Mouse (Mus musculus) adrenal gland (tissue): ENCODE results near the gene Uckl1.

Experiments
- intact Hi-C: fragments of 180-260 bp; cut with DNase I; formaldehyde crosslinking; loops from one replicate; pipeline ENCODE4 v1.15.1; 2025

Uckl1 gene

DNA sequence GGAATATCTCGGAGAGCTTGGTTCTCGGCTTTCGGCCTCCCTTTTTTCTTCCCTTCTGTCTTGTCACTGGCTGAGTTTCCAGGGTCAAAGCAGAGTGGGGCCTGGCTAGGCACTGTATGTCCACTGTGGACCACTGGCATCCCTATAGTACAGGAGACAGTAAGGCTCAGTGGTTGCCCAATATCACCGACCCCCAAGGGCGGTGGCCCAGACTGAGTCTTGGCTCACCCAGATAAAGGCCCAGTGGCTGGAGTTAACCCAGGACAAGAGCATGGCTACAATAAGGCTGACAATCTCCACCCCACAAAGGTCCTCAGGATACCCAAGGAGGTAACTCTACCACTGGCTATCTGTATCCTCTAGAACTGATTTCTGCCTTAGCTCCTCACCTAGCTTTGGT lies 5.8 kb upstream of the Uckl1 start:
- intact Hi-C loops: no loop called here

DNA sequence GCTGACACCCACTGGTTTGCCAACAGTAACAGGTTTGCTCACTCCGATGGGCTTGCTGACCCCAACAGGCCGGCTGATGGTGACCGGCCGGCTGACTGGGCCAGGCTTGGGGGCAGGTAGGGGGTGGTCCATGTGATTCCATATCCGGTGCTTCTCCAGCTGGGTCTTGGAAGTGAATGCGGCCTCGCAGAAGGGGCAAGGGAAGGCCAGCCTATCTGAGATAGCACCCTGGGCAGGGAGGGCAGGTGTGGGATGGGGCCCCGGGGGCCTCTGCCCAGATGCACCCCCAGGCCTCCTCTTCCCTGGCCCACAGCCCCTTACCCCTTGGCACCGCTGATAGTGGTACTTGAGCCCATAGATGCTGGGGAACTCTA lies 5.0 kb upstream of the Uckl1 start:
- intact Hi-C loops: no loop called here

DNA sequence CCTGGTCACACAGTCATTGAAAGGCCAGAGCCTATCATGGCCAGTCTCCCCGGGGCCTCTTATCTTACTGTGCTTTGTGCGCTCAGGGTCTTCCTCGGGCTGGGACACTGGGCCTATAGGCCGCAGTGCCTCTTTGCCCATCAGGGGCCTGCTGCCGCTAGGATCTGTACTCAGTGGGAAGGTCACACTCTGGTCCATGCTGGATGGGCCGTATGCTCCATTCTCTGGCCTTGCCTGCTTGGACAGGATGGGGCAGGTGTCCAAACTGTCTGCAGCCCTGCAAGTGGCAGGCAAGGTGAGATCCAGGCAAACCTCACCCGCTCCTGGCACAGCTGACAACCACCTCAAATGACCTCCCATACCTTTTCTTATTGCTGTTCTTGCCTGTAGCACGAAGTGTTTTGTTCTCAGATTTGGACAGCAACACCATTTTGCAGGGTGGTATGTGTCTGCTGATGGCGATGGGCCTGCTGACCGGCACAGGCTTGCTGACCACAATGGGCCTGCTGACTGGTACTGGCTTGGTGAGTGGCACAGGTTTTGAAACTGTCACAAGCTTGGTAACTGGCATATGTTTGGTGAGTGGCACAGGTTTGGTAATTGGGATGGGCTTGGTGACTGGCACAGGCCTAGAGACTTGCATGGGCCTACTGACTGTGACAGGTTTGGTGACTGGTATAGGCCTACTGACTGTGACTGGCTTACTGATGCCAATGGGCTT lies 4.5 kb upstream of the Uckl1 start:
- intact Hi-C loops: no loop called here

GRCm38 (mm10) chr2:181588229-181588780 lies 3.6 kb upstream of the Uckl1 start:
- intact Hi-C loops: no loop called here

GRCm38 (mm10) chr2:181587796-181588195 lies 3.1 kb upstream of the Uckl1 start:
- intact Hi-C loops: no loop called here

GRCm38 (mm10) chr2:181586124-181586523 lies 1.4 kb upstream of the Uckl1 start:
- intact Hi-C loops: no loop called here

- intact Hi-C loops: no loop called here
Observed at GRCm38 (mm10) chr2:181585506-181585905, 814 bp upstream of the Uckl1 start.

DNA sequence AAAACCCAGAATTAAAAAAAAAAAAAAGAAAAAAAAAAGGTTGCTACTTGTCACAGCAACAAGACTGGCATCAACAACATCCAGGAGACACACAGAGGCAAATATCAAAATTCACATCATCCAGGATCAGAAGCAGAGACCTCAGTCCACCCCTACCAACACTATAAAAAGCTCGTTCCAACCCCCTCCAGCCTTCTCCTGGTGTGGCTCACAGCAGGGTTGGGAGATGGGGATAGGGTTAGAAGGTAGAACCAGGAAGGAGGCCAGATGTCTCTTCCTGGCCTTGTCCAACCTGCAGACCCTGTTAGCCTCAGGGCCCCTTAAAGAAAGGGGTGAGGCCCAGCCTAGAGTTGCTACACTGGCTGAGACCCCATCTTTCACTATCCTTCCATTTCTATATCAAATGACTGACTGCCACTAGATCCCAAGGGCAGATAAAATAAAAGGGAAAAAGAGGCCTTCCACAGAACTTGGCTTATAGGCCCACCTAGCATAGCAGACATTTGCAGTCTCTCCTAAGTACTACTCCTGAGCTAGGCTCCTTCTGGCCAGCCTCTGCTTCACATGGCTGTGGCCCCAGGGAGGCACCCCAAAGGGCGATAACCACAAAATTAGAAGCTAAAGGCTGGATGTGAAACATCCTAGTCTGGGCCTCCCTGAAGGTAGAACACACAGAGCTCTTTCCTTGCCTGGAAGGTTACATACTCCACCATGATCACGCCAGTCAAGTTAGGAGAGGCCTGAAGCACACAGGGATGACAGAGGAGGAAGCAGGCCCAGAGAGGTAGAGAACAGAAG lies 1.0 kb downstream of the Uckl1 start:
- intact Hi-C loops: no loop called here

GRCm38 (mm10) chr2:181582939-181583338 lies 1.8 kb downstream of the Uckl1 start:
- intact Hi-C loops: no loop called here

DNA sequence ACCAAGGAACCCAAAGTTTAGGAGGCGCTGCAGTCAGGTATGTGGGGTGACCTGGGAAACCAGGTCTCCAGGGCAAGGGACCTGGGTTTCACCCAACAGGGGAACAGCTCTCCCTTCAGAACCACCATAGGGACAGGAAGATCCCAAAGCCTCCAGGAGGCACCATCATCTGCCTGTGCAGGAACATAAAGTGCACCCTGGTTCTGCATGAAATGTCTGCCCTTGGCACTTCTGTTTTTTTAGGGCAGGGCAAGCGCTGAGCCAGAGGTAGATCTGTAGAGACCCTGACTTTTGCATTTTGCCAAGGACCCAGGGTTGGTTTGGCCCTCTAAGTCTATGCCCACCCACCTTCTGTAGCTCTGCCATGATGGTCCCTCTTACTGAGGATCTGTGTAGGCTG lies 2.3 kb downstream of the Uckl1 start:
- intact Hi-C loops: no loop called here

DNA sequence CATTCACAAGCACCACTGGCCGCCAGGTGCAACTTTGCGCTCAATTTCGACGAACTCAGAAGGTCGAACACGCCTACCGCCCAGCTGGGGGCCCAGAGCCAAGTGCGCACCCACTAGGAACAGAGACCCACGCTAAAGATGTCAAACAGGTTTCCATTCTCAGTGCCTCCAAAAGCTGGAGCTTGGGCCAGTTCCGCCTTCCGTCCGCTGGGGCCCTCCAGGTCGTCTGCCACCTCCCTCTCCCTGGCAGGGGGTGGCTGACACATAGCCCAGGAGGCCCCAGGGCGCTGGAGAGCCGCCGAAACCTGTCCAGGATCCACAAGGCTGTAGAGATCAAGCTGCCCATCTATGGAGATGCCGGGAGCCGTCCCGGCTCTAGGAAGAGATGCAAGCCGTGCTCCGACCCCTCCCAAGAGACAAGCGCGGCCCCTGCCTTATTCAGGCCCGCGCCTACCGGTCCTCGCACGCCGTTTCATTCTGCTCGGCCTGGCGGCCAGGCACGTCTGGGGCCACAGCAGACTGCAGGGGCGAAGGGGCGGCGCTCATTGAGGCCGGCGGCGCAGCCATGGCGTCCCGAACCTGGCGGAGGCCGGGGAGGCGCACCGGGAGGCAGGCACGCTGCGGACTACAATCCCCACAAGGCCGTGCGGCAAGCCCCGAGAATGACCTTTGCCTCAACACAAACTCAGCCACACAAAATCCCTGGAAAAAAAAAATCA lies 3.1 kb downstream of the Uckl1 start:
- intact Hi-C loops: no loop called here

- intact Hi-C loops: no loop called here
Observed at GRCm38 (mm10) chr2:181581016-181581401, 3.7 kb downstream of the Uckl1 start.

DNA sequence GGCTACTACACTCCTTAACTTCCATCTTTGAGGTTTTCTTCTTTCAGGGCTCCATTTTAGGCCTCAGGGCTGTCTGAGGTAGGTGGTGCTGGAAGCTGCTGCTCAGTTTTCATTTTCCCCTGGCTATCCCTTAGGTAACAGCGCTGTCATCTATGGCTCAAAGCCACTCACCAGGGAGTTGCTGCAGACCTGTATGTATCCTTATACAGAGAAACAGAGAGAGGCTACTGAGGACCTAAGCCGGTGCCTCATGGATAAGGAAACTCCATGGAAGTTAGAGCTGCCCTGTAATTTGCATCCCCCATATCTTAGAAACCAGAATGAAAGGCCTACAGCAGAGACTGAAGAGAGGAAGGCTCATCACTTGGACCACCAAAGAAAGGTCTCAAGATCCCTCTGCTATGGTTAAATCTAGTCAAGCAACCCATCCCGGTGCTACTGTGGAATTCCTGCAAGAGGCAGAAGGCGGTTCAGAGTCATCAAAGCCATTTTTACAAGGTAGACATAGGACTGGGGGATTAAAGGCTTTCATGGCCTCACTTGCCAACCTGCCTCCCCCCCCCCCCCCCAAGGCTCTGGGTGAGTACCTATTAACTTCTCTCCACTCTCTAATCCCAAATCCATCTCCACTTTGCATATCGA lies 4.4 kb downstream of the Uckl1 start:
- intact Hi-C loops: no loop called here

- intact Hi-C loops: loop anchor here (10.0 kb wide), 1 partner anchor 55 kb away; the partner anchor contains the start of gene Dnajc5
Observed at GRCm38 (mm10) chr2:181579681-181580080, 5.0 kb downstream of the Uckl1 start.

GRCm38 (mm10) chr2:181578790-181579618 lies 5.7 kb downstream of the Uckl1 start:
- intact Hi-C loops: loop anchor here (10.0 kb wide), 1 partner anchor 54 kb away; the partner anchor contains the start of gene Dnajc5

DNA sequence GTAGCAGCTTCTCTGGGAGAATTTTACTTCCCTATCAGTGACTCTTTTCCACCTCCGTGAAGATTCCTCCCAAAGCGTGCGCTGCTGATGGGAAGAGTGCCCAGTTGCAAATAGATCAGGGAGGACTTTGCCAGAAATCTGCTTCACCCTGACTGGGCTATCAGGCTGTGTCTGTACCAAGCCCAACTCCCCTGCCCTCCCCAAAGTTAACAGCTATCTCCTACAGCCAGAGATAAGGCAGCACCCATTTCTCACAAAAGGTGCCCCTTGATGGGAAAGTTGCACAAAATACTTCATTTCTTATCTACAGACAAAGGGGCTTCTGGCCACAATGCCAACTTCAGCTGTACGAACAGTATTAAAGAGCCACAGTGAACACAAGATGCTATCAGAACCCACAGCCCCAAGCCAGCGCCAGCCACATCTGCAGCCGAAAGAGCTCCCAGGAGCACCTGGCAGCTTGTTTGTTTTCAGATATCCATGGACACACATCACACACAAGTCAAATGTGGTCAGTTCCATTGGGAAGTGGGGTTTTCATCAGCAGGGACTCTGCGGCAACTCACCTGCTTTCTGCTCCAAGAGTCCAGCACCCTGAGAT lies 6.6 kb downstream of the Uckl1 start:
- intact Hi-C loops: loop anchor here (10.0 kb wide), 1 partner anchor 53 kb away; the partner anchor contains the start of gene Dnajc5

DNA sequence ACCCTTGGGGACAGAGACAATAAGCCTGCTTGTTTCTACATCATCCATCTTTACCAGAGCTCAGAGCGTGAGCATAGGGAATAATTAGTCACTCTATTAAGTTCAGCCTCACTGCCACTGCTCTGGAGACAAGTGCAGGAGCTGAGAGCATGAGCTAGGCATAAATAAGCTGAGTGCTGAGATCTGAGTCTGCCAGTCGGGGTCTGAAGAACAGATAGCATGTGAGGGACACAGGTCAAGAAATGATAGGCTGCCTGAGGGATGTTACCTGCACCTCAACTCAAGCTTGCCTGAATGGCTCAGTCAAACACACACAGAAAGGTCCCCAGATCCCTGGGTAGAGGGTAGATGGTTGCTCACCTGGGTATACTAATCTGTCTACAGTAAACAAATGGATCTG lies 7.6 kb downstream of the Uckl1 start:
- intact Hi-C loops: loop anchor here (10.0 kb wide), 1 partner anchor 52 kb away; the partner anchor contains the start of gene Dnajc5

GRCm38 (mm10) chr2:181576613-181577012 lies 8.1 kb downstream of the Uckl1 start:
- intact Hi-C loops: loop anchor here (10.0 kb wide), 1 partner anchor 52 kb away; the partner anchor contains the start of gene Dnajc5

- intact Hi-C loops: loop anchor here (10.0 kb wide), 1 partner anchor 50 kb away; the partner anchor contains the start of gene Dnajc5
Observed at GRCm38 (mm10) chr2:181574921-181575545, 9.7 kb downstream of the Uckl1 start.
